Mouse (Mus musculus) heart, postnatal 0 days (tissue): ENCODE results near the gene Supt7l.

Experiments used
- CTCF ChIP-seq: IDR thresholded peaks from 2 replicates; pipeline ENCODE4 v1.5.1; 2016; ENCODE audit warnings: antibody characterized with exemption, control low read depth, low read depth
- EP300 ChIP-seq: IDR thresholded peaks from 2 replicates; pipeline ENCODE4 v1.6.1; 2016; ENCODE audit warnings: antibody characterized with exemption, low read depth

- TF ChIP-seq CTCF (no peak), EP300 (no peak)
Measured at GRCm38 (mm10) chr5:31487889-31488288, 39.7 kb downstream of the Supt7l start.
